Mouse (Mus musculus) cerebellum, adult 2 months (tissue): ENCODE data around the gene Samd7.

Experiments used
- CTCF ChIP-seq: fragments of 200-500 bp; IDR thresholded peaks from 2 replicates; pipeline ENCODE4 v1.5.1; 2011; ENCODE audit warnings: low read depth, mild to moderate bottlenecking, control low read depth, low read length, moderate library complexity, borderline replicate concordance; ENCODE audit not compliant: insufficient read depth
- POLR2A ChIP-seq: fragments of 200-500 bp; IDR thresholded peaks from 2 replicates; pipeline ENCODE4 v1.6.1; 2011; ENCODE audit warnings: low read length, control low read depth, borderline replicate concordance; ENCODE audit not compliant: insufficient read depth

DNA sequence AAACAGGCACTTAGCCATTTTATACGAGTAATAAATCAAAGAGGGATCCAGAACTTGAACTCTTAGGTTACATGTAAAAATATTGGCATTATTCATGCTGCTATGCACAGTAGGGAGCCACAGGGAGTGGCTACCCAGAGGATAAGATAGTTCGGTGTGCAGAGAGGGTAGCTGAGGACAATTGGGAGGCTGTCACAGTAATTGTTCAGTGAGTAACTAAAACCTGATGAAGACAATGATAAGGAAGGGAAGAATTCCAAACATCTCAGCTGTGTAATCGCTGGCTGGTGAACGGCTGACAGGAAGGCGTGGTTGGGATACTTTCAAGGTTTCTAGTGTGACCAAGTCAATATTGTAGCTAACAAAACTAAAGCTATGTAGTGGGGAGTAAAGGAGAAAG is 42.4 kb downstream of the Samd7 start:
- TF ChIP-seq CTCF (no peak), POLR2A (no peak)
